Mouse (Mus musculus): ENCODE measurements around the gene Lrrc46.

- TF ChIP-seq CTCF (IDR thresholded peaks at IDR 0.05; ENCODE audit: low read depth, low read length) (no peak), POLR2A (IDR thresholded peaks at IDR 0.05; ENCODE audit: insufficient read depth, low read length) (no peak)
Observed at GRCm38 (mm10) chr11:97030426-97030825, 10.8 kb downstream of the Lrrc46 start.

All from ES-Bruce4 (cell line).